Mouse (Mus musculus): ENCODE data around the gene Psmc3. TPM values are rescaled to one million over a fixed set of nuclear protein-coding genes. Genes with fewer than 3 reads are reported as not detected.
"Not testable (repeated sequence)": the region's sequence is repeated elsewhere in the genome, so short reads cannot be mapped to it uniquely, and the experiment has no call there.

The Psmc3 gene
- polyA plus RNA-seq, 1 experiment, result 435 TPM

- Histone ChIP-seq H3K4me1 (ENCODE audit: control insufficient read depth, insufficient read depth, low read length) (peaks cover 4% of the 10 kb centered on the region), H3K27me3 (ENCODE audit: control insufficient read depth, insufficient read depth, low read length) (no peaks in the 10 kb centered on the region), H3K27ac (ENCODE audit: control insufficient read depth, insufficient read depth, low read depth, low read length) (no peak within 1 kb of the TSS; the same call in 1 of the 2 replicates), H3K36me3 (ENCODE audit: control insufficient read depth, insufficient read depth, low read length) (no peaks in the 10 kb centered on the region), H3K4me3 (ENCODE audit: control insufficient read depth, low read depth, low read length) (no peak within 1 kb of the TSS)
- no peak for TF ChIP-seq POLR2A (IDR thresholded peaks at IDR 0.05; ENCODE audit: control insufficient read depth, low read depth, low read length)
- no peak for TF ChIP-seq CTCF (IDR thresholded peaks at IDR 0.05; ENCODE audit: control insufficient read depth, insufficient read depth, insufficient replicate concordance, low read depth, low read length)
These were observed 18.4 kb upstream of the Psmc3 start, which contains the start of gene Rapsn for GRCm38 (mm10) chr2:91035385-91035784. Gene Rapsn, plus strand, starts transcription at chr2:91035620.

GRCm38 (mm10) chr2:91041786-91042185 lies 12.0 kb upstream of the Psmc3 start:
- Histone ChIP-seq H3K27ac (ENCODE audit: control insufficient read depth, insufficient read depth, low read depth, low read length) (no peak overlapping the region), H3K27me3 (ENCODE audit: control insufficient read depth, insufficient read depth, low read length) (no peaks in the 10 kb centered on the region), H3K4me3 (ENCODE audit: control insufficient read depth, low read depth, low read length) (no peak overlapping the region), H3K4me1 (ENCODE audit: control insufficient read depth, insufficient read depth, low read length) (peaks cover 15% of the 10 kb centered on the region), H3K36me3 (ENCODE audit: control insufficient read depth, insufficient read depth, low read length) (no peaks in the 10 kb centered on the region)
- TF ChIP-seq CTCF (IDR thresholded peaks at IDR 0.05; ENCODE audit: control insufficient read depth, insufficient read depth, insufficient replicate concordance, low read depth, low read length), result no peak
- TF ChIP-seq POLR2A (IDR thresholded peaks at IDR 0.05; ENCODE audit: control insufficient read depth, low read depth, low read length), result no peak

- H3K27ac ChIP-seq (ENCODE audit: control insufficient read depth, insufficient read depth, low read depth, low read length), result no peak overlapping the region
- TF ChIP-seq POLR2A (IDR thresholded peaks at IDR 0.05; ENCODE audit: control insufficient read depth, low read depth, low read length) (0 out of 2 replicates have a peak, but pooled peaks have one; percentile 14), CTCF (IDR thresholded peaks at IDR 0.05; ENCODE audit: control insufficient read depth, insufficient read depth, insufficient replicate concordance, low read depth, low read length) (no peak)
- H3K4me1 ChIP-seq (ENCODE audit: control insufficient read depth, insufficient read depth, low read length), result peaks cover 15% of the 10 kb centered on the region
- no peaks in the 10 kb centered on the region for H3K36me3 ChIP-seq (ENCODE audit: control insufficient read depth, insufficient read depth, low read length)
- H3K27me3 ChIP-seq (ENCODE audit: control insufficient read depth, insufficient read depth, low read length), result no peaks in the 10 kb centered on the region
- H3K4me3 ChIP-seq (ENCODE audit: control insufficient read depth, low read depth, low read length), result no peak overlapping the region
These were observed 11.0 kb upstream of the Psmc3 start for GRCm38 (mm10) chr2:91042651-91043398.

GRCm38 (mm10) chr2:91044727-91045126 lies 9.1 kb upstream of the Psmc3 start:
- peak overlapping the region; percentile 12 for H3K4me3 ChIP-seq (ENCODE audit: control insufficient read depth, low read depth, low read length)
- H3K36me3 ChIP-seq (ENCODE audit: control insufficient read depth, insufficient read depth, low read length), result no peaks in the 10 kb centered on the region
- TF ChIP-seq CTCF (IDR thresholded peaks at IDR 0.05; ENCODE audit: control insufficient read depth, insufficient read depth, insufficient replicate concordance, low read depth, low read length), result no peak
- peak; percentile 20; the same call in 1 of the 2 replicates for TF ChIP-seq POLR2A (IDR thresholded peaks at IDR 0.05; ENCODE audit: control insufficient read depth, low read depth, low read length)
- no peaks in the 10 kb centered on the region for H3K27me3 ChIP-seq (ENCODE audit: control insufficient read depth, insufficient read depth, low read length)
- peaks cover 15% of the 10 kb centered on the region for H3K4me1 ChIP-seq (ENCODE audit: control insufficient read depth, insufficient read depth, low read length)
- H3K27ac ChIP-seq (ENCODE audit: control insufficient read depth, insufficient read depth, low read depth, low read length), result no peak overlapping the region

- not testable (repeated sequence) for H3K36me3 ChIP-seq (ENCODE audit: control insufficient read depth, insufficient read depth, low read length); H3K27me3 ChIP-seq (ENCODE audit: control insufficient read depth, insufficient read depth, low read length); H3K27ac ChIP-seq (ENCODE audit: control insufficient read depth, insufficient read depth, low read depth, low read length); H3K4me3 ChIP-seq (ENCODE audit: control insufficient read depth, low read depth, low read length)
- peaks cover 15% of the 10 kb centered on the region for H3K4me1 ChIP-seq (ENCODE audit: control insufficient read depth, insufficient read depth, low read length)
These were observed 8.0 kb upstream of the Psmc3 start for GRCm38 (mm10) chr2:91045805-91046204.

GRCm38 (mm10) chr2:91047359-91047758 lies 6.5 kb upstream of the Psmc3 start:
- TF ChIP-seq POLR2A (IDR thresholded peaks at IDR 0.05; ENCODE audit: control insufficient read depth, low read depth, low read length), result no peak
- TF ChIP-seq CTCF (IDR thresholded peaks at IDR 0.05; ENCODE audit: control insufficient read depth, insufficient read depth, insufficient replicate concordance, low read depth, low read length), result no peak
- H3K27ac ChIP-seq (ENCODE audit: control insufficient read depth, insufficient read depth, low read depth, low read length), result no peak overlapping the region
- H3K27me3 ChIP-seq (ENCODE audit: control insufficient read depth, insufficient read depth, low read length), result no peaks in the 10 kb centered on the region
- peaks cover 15% of the 10 kb centered on the region for H3K4me1 ChIP-seq (ENCODE audit: control insufficient read depth, insufficient read depth, low read length)
- H3K4me3 ChIP-seq (ENCODE audit: control insufficient read depth, low read depth, low read length), result no peak overlapping the region
- H3K36me3 ChIP-seq (ENCODE audit: control insufficient read depth, insufficient read depth, low read length), result no peaks in the 10 kb centered on the region

GRCm38 (mm10) chr2:91051917-91052316 lies 1.9 kb upstream of the Psmc3 start:
- Histone ChIP-seq H3K27ac (ENCODE audit: control insufficient read depth, insufficient read depth, low read depth, low read length) (no peak overlapping the region), H3K36me3 (ENCODE audit: control insufficient read depth, insufficient read depth, low read length) (peaks cover 2% of the 10 kb centered on the region), H3K4me1 (ENCODE audit: control insufficient read depth, insufficient read depth, low read length) (peaks cover 4% of the 10 kb centered on the region; the same call in 1 of the 2 replicates), H3K27me3 (ENCODE audit: control insufficient read depth, insufficient read depth, low read length) (no peaks in the 10 kb centered on the region), H3K4me3 (ENCODE audit: control insufficient read depth, low read depth, low read length) (no peak overlapping the region; the same call in 1 of the 2 replicates)
- TF ChIP-seq CTCF (IDR thresholded peaks at IDR 0.05; ENCODE audit: control insufficient read depth, insufficient read depth, insufficient replicate concordance, low read depth, low read length), result no peak

All from testis, adult 2 months (tissue).